Mouse (Mus musculus): ENCODE data around the gene Rbm17.

GRCm38 (mm10) chr2:11543158-11543557, 60.8 kb downstream of the Rbm17 start:
- TF ChIP-seq EP300 (IDR thresholded peaks at IDR 0.05; ENCODE audit: insufficient read depth, low read depth, low read length) (no peak), CTCF (IDR thresholded peaks at IDR 0.05; ENCODE audit: low read depth, low read length) (peak; percentile 29), POLR2A (IDR thresholded peaks at IDR 0.05; ENCODE audit: insufficient read depth, low read length) (no peak)
